In the genomic region with DNA sequence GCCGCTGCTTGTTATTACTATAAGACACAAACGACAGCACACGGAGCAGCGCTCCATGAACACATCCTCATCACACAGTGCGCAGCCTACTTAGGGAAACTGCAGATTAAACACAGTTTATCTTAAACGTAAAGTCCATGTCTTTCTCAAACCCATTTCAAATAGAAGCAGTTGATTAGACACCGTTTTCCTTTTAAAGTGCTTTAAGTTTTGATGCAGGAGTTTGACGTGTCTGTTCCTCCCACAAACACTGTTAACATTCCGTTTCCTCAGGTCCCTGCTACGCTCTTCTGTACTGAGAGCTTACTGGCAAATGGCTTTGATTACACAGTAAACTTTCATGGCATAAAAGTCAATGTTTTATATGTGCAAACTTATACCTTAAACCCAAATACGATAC, we compare ENCODE assay signal across 18 mouse cellular contexts.
"Had no signal": no experiment of that assay in that cellular context is flagged by ENCODE, and none has a peak within 500 bp of the region (broad histone marks: within the 10 kb centered on the region; RNA-seq: fewer than 3 reads in every experiment).

No protein-coding gene starts in this region.

- H3K27ac ChIP-seq: midbrain, embryonic 10.5 days; neural tube, embryonic 13.5 days; neural tube, embryonic 15.5 days had no signal

- H3K4me2 ChIP-seq: lung, embryonic 14.5 days; neural tube, embryonic 13.5 days; neural tube, embryonic 15.5 days had no signal

- H3K4me3 ChIP-seq: midbrain, embryonic 10.5 days; myocyte; neural tube, embryonic 13.5 days; neural tube, embryonic 15.5 days had no signal

- H3K36me3 ChIP-seq: midbrain, embryonic 10.5 days; neural tube, embryonic 13.5 days; neural tube, embryonic 15.5 days had no signal

- ATAC-seq: midbrain, embryonic 16.5 days had no signal

- H3K4me1 ChIP-seq: midbrain, embryonic 10.5 days; neural tube, embryonic 13.5 days; neural tube, embryonic 15.5 days had no signal

- H3K27me3 ChIP-seq: neural tube, embryonic 13.5 days; neural tube, embryonic 15.5 days had no signal

- H3K9ac ChIP-seq: lung, embryonic 14.5 days; neural tube, embryonic 13.5 days; neural tube, embryonic 15.5 days had no signal

- DNase-seq: lung, adult 18-20 months; lung, postnatal 10 days; lung, postnatal 4 days; midbrain, embryonic 14.5 days; retina, postnatal 1 day; right cerebral cortex, adult 18-20 months; right cerebral cortex, postnatal 25 days; right cerebral cortex, postnatal 4 days; spleen, adult 18-20 months; thymus, adult 18-20 months; thymus, postnatal 14 days; thymus, postnatal 36 days had no signal

- H3K9me3 ChIP-seq: midbrain, embryonic 10.5 days; neural tube, embryonic 13.5 days; neural tube, embryonic 15.5 days had no signal
